Mouse (Mus musculus): ENCODE data around the gene Hydin.
"Not testable (repeated sequence)": the region's sequence is repeated elsewhere in the genome, so short reads cannot be mapped to it uniquely, and the experiment has no call there.

The Hydin gene

GRCm38 (mm10) chr8:110266741-110267140 lies at the start of gene Hydin:
TSS of gene Hydin (plus strand) at chr8:110266977.
- peak; percentile 62 for DNase-seq (ENCODE audit: low read depth, low spot score)

- DNase-seq (ENCODE audit: low read depth, low spot score), result no peak
Observed at GRCm38 (mm10) chr8:110217198-110217597, 49.6 kb upstream of the Hydin start.

- peak; percentile 98 for DNase-seq (ENCODE audit: low read depth, low spot score)
Observed at GRCm38 (mm10) chr8:110217681-110218131, 49.1 kb upstream of the Hydin start.

- no peak for DNase-seq (ENCODE audit: low read depth, low spot score)
Observed at GRCm38 (mm10) chr8:110218511-110218910, 48.3 kb upstream of the Hydin start.

- DNase-seq (ENCODE audit: low read depth, low spot score), result no peak
Observed at GRCm38 (mm10) chr8:110220936-110221335, 45.8 kb upstream of the Hydin start.

GRCm38 (mm10) chr8:110230803-110231202 lies 36.0 kb upstream of the Hydin start:
- DNase-seq (ENCODE audit: low read depth, low spot score), result no peak

- DNase-seq (ENCODE audit: low read depth, low spot score), result peak; percentile 32
Observed at GRCm38 (mm10) chr8:110242278-110243177, 24.2 kb upstream of the Hydin start.

- no peak for DNase-seq (ENCODE audit: low read depth, low spot score)
Observed at GRCm38 (mm10) chr8:110244566-110244965, 22.2 kb upstream of the Hydin start.

- no peak for DNase-seq (ENCODE audit: low read depth, low spot score)
Observed at GRCm38 (mm10) chr8:110247238-110247637, 19.5 kb upstream of the Hydin start.

GRCm38 (mm10) chr8:110253986-110254385 lies 12.8 kb upstream of the Hydin start:
- DNase-seq (ENCODE audit: low read depth, low spot score), result no peak

GRCm38 (mm10) chr8:110265796-110266305 lies 926 bp upstream of the Hydin start:
- DNase-seq (ENCODE audit: low read depth, low spot score), result no peak

- DNase-seq (ENCODE audit: low read depth, low spot score), result no peak
Observed at GRCm38 (mm10) chr8:110267268-110267667, 491 bp downstream of the Hydin start.

GRCm38 (mm10) chr8:110270659-110271058 lies 3.9 kb downstream of the Hydin start:
- DNase-seq (ENCODE audit: low read depth, low spot score), result no peak

- DNase-seq (ENCODE audit: low read depth, low spot score), result no peak
Observed at GRCm38 (mm10) chr8:110273394-110273793, 6.6 kb downstream of the Hydin start.

- no peak for DNase-seq (ENCODE audit: low read depth, low spot score)
Observed at GRCm38 (mm10) chr8:110275465-110276258, 8.9 kb downstream of the Hydin start.

GRCm38 (mm10) chr8:110276259-110276560 lies 9.4 kb downstream of the Hydin start:
- DNase-seq (ENCODE audit: low read depth, low spot score), result no peak

GRCm38 (mm10) chr8:110312715-110313114 lies 45.9 kb downstream of the Hydin start:
- DNase-seq (ENCODE audit: low read depth, low spot score), result no peak

- DNase-seq (ENCODE audit: low read depth, low spot score), result no peak
Observed at GRCm38 (mm10) chr8:110315826-110316225, 49.0 kb downstream of the Hydin start.

- DNase-seq (ENCODE audit: low read depth, low spot score), result no peak
Observed at GRCm38 (mm10) chr8:110319586-110319985, 52.8 kb downstream of the Hydin start.

- DNase-seq (ENCODE audit: low read depth, low spot score), result no peak
Observed at GRCm38 (mm10) chr8:110321446-110321845, 54.7 kb downstream of the Hydin start.

- DNase-seq (ENCODE audit: low read depth, low spot score), result no peak
Observed at GRCm38 (mm10) chr8:110323981-110324574, 57.3 kb downstream of the Hydin start.

- not testable (repeated sequence) for DNase-seq (ENCODE audit: low read depth, low spot score)
Observed at GRCm38 (mm10) chr8:110327120-110327519, 60.3 kb downstream of the Hydin start.
